Mouse (Mus musculus) cortical plate, adult 2 months (tissue): ENCODE data around the gene Cacng6.

Source experiments
- CTCF ChIP-seq: fragments of 200-500 bp; IDR thresholded peaks from 2 replicates; pipeline ENCODE4 v1.5.1; 2011; ENCODE audit warnings: mild to moderate bottlenecking, control low read depth, low read length; ENCODE audit not compliant: insufficient read depth; ENCODE audit errors: extremely low read depth
- POLR2A ChIP-seq: fragments of 200-500 bp; IDR thresholded peaks from 2 replicates; pipeline ENCODE4 v1.6.1; 2011; ENCODE audit warnings: mild to moderate bottlenecking, low read length, control low read depth; ENCODE audit not compliant: insufficient read depth; ENCODE audit errors: extremely low read depth

DNA sequence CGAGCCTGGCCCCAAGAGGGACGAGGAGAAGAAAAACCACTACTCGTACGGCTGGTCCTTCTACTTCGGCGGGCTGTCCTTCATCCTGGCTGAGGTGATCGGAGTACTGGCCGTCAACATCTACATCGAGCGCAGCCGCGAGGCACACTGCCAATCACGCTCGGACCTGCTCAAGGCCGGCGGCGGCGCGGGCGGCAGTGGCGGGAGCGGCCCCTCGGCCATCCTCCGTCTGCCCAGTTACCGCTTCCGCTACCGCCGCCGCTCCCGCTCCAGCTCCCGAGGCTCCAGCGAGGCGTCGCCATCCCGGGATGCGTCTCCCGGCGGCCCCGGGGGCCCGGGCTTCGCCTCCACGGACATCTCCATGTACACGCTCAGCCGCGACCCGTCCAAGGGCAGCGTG is 9.1 kb upstream of the Cacng6 start:
- no peak for TF ChIP-seq POLR2A
- no peak for TF ChIP-seq CTCF
